Mouse (Mus musculus): ENCODE measurements around the gene Gm17079. TPM values are rescaled to one million over a fixed set of nuclear protein-coding genes. Genes with fewer than 3 reads are reported as not detected.
"Not testable (repeated sequence)": the region's sequence is repeated elsewhere in the genome, so short reads cannot be mapped to it uniquely, and the experiment has no call there.

Gene Gm17079
- not detected in 2 replicates for polyA plus RNA-seq (2014; fragmentation: Nextera tagmentation; extraction: Ambion mirVana)

GRCm38 (mm10) chr14:51695368-51695767, at the start of gene Gm17079:
Gm17079 (minus strand) TSS chr14:51695468.
- not testable (repeated sequence) for H3K27me3 ChIP-seq (replicated peaks; ENCODE audit: control insufficient read depth, insufficient read depth, low read length); H3K4me3 ChIP-seq (ENCODE audit: low read depth, low read length); H3K4me1 ChIP-seq (ENCODE audit: control insufficient read depth, insufficient read depth, low read length); H3K9me3 ChIP-seq (replicated peaks; ENCODE audit: control insufficient read depth, low read length); H3K4me2 ChIP-seq (ENCODE audit: low read length); DNase-seq (ENCODE audit: low spot score); H3K36me3 ChIP-seq (ENCODE audit: control insufficient read depth, insufficient read depth, low read length); H3K9ac ChIP-seq (ENCODE audit: low read length); H3K27ac ChIP-seq (ENCODE audit: low read depth, low read length); ATAC-seq
- WGBS, result 78% methylated on average over 1 of the region's 2 CpGs

GRCm38 (mm10) chr14:51740347-51741170, 45.3 kb upstream of the Gm17079 start:
- H3K9me3 ChIP-seq (replicated peaks; ENCODE audit: control insufficient read depth, low read length), result no peaks in the 10 kb centered on the region
- DNase-seq (ENCODE audit: low spot score) (no peak), ATAC-seq (no peak)
- H3K27ac ChIP-seq (ENCODE audit: low read depth, low read length), result no peak overlapping the region
- H3K27me3 ChIP-seq (replicated peaks; ENCODE audit: control insufficient read depth, insufficient read depth, low read length), result peaks cover 31% of the 10 kb centered on the region
- peak overlapping the region; percentile 49 for H3K4me2 ChIP-seq (ENCODE audit: low read length)
- WGBS, result under 1% methylated on average over 42 of the region's 42 CpGs
- peak overlapping the region; percentile 26 for H3K4me3 ChIP-seq (ENCODE audit: low read depth, low read length)
- H3K9ac ChIP-seq (ENCODE audit: low read length), result 0 out of 2 replicates have a peak overlapping the region, but pooled peaks have one; percentile 35
- peaks cover 4% of the 10 kb centered on the region; the same call in 1 of the 2 replicates for H3K4me1 ChIP-seq (ENCODE audit: control insufficient read depth, insufficient read depth, low read length)
- no peaks in the 10 kb centered on the region for H3K36me3 ChIP-seq (ENCODE audit: control insufficient read depth, insufficient read depth, low read length)

GRCm38 (mm10) chr14:51739150-51739993, 44.1 kb upstream of the Gm17079 start:
- no peaks in the 10 kb centered on the region for H3K36me3 ChIP-seq (ENCODE audit: control insufficient read depth, insufficient read depth, low read length)
- H3K27me3 ChIP-seq (replicated peaks; ENCODE audit: control insufficient read depth, insufficient read depth, low read length), result peaks cover 31% of the 10 kb centered on the region
- H3K4me1 ChIP-seq (ENCODE audit: control insufficient read depth, insufficient read depth, low read length), result peaks cover 4% of the 10 kb centered on the region; the same call in 1 of the 2 replicates
- no peak for DNase-seq (ENCODE audit: low spot score)
- H3K27ac ChIP-seq (ENCODE audit: low read depth, low read length), result no peak overlapping the region
- H3K4me2 ChIP-seq (ENCODE audit: low read length), result peak overlapping the region; percentile 39
- no peaks in the 10 kb centered on the region for H3K9me3 ChIP-seq (replicated peaks; ENCODE audit: control insufficient read depth, low read length)
- ATAC-seq, result no peak
- peak overlapping the region; percentile 15; the same call in 1 of the 2 replicates for H3K4me3 ChIP-seq (ENCODE audit: low read depth, low read length)
- H3K9ac ChIP-seq (ENCODE audit: low read length), result no peak overlapping the region
- 1% methylated on average over 24 of the region's 24 CpGs for WGBS

GRCm38 (mm10) chr14:51738411-51739149, 43.3 kb upstream of the Gm17079 start:
- Histone ChIP-seq H3K9me3 (replicated peaks; ENCODE audit: control insufficient read depth, low read length) (no peaks in the 10 kb centered on the region), H3K4me2 (ENCODE audit: low read length) (peak overlapping the region; percentile 39), H3K36me3 (ENCODE audit: control insufficient read depth, insufficient read depth, low read length) (no peaks in the 10 kb centered on the region), H3K27ac (ENCODE audit: low read depth, low read length) (no peak overlapping the region), H3K4me1 (ENCODE audit: control insufficient read depth, insufficient read depth, low read length) (peaks cover 4% of the 10 kb centered on the region; the same call in 1 of the 2 replicates), H3K9ac (ENCODE audit: low read length) (no peak overlapping the region), H3K4me3 (ENCODE audit: low read depth, low read length) (peak overlapping the region; percentile 15; the same call in 1 of the 2 replicates), H3K27me3 (replicated peaks; ENCODE audit: control insufficient read depth, insufficient read depth, low read length) (peaks cover 31% of the 10 kb centered on the region)
- whole genome bisulfite sequencing, result 2% methylated on average over 29 of the region's 29 CpGs
- ATAC-seq (no peak), DNase-seq (ENCODE audit: low spot score) (no peak)

GRCm38 (mm10) chr14:51737967-51738366, 42.7 kb upstream of the Gm17079 start:
- peaks cover 31% of the 10 kb centered on the region for H3K27me3 ChIP-seq (replicated peaks; ENCODE audit: control insufficient read depth, insufficient read depth, low read length)
- no peaks in the 10 kb centered on the region for H3K36me3 ChIP-seq (ENCODE audit: control insufficient read depth, insufficient read depth, low read length)
- DNase-seq (ENCODE audit: low spot score), result no peak
- H3K27ac ChIP-seq (ENCODE audit: low read depth, low read length), result no peak overlapping the region
- H3K4me2 ChIP-seq (ENCODE audit: low read length), result no peak overlapping the region
- ATAC-seq, result no peak
- no peak overlapping the region for H3K4me3 ChIP-seq (ENCODE audit: low read depth, low read length)
- peaks cover 4% of the 10 kb centered on the region; the same call in 1 of the 2 replicates for H3K4me1 ChIP-seq (ENCODE audit: control insufficient read depth, insufficient read depth, low read length)
- WGBS, result 12% methylated on average over 12 of the region's 12 CpGs
- no peak overlapping the region for H3K9ac ChIP-seq (ENCODE audit: low read length)
- H3K9me3 ChIP-seq (replicated peaks; ENCODE audit: control insufficient read depth, low read length), result no peaks in the 10 kb centered on the region

- Histone ChIP-seq H3K4me3 (ENCODE audit: low read depth, low read length) (no peak within 1 kb of the TSS), H3K27me3 (replicated peaks; ENCODE audit: control insufficient read depth, insufficient read depth, low read length) (no peaks in the 10 kb centered on the region), H3K9ac (ENCODE audit: low read length) (no peak within 1 kb of the TSS), H3K9me3 (replicated peaks; ENCODE audit: control insufficient read depth, low read length) (no peaks in the 10 kb centered on the region), H3K36me3 (ENCODE audit: control insufficient read depth, insufficient read depth, low read length) (no peaks in the 10 kb centered on the region), H3K4me2 (ENCODE audit: low read length) (no peak within 1 kb of the TSS), H3K27ac (ENCODE audit: low read depth, low read length) (no peak within 1 kb of the TSS), H3K4me1 (ENCODE audit: control insufficient read depth, insufficient read depth, low read length) (no peaks in the 10 kb centered on the region)
- DNase-seq (ENCODE audit: low spot score) (no peak), ATAC-seq (no peak)
- 65% methylated on average over 1 of the region's 1 CpGs for WGBS
Measured at GRCm38 (mm10) chr14:51717083-51717482, 21.8 kb upstream of the Gm17079 start, which contains the start of gene Gm5800. Gm5800 (minus strand) TSS chr14:51717183.

- H3K27ac ChIP-seq (ENCODE audit: low read depth, low read length), result no peak overlapping the region
- DNase-seq (ENCODE audit: low spot score), result no peak
- ATAC-seq, result no peak
- H3K9ac ChIP-seq (ENCODE audit: low read length), result no peak overlapping the region
- H3K4me1 ChIP-seq (ENCODE audit: control insufficient read depth, insufficient read depth, low read length), result no peaks in the 10 kb centered on the region
- H3K27me3 ChIP-seq (replicated peaks; ENCODE audit: control insufficient read depth, insufficient read depth, low read length), result no peaks in the 10 kb centered on the region
- WGBS, result 90% methylated on average over 5 of the region's 5 CpGs
- no peak overlapping the region for H3K4me2 ChIP-seq (ENCODE audit: low read length)
- no peaks in the 10 kb centered on the region for H3K36me3 ChIP-seq (ENCODE audit: control insufficient read depth, insufficient read depth, low read length)
- no peak overlapping the region for H3K4me3 ChIP-seq (ENCODE audit: low read depth, low read length)
- no peaks in the 10 kb centered on the region for H3K9me3 ChIP-seq (replicated peaks; ENCODE audit: control insufficient read depth, low read length)
Measured at GRCm38 (mm10) chr14:51677269-51677668, 18.0 kb downstream of the Gm17079 start.
